Mouse (Mus musculus) thymus, postnatal 36 days (tissue): ENCODE measurements around the gene Rfpl4.
"Not testable (repeated sequence)": the region's sequence is repeated elsewhere in the genome, so short reads cannot be mapped to it uniquely, and the experiment has no call there.

ENCODE experiments used
- DNase-seq, 2 experiments: peaks; one replicate each; pipeline ENCODE4 v3.0.0; 2022; ENCODE audit warnings: mixed read lengths in 2 of 2

Rfpl4 gene

DNA sequence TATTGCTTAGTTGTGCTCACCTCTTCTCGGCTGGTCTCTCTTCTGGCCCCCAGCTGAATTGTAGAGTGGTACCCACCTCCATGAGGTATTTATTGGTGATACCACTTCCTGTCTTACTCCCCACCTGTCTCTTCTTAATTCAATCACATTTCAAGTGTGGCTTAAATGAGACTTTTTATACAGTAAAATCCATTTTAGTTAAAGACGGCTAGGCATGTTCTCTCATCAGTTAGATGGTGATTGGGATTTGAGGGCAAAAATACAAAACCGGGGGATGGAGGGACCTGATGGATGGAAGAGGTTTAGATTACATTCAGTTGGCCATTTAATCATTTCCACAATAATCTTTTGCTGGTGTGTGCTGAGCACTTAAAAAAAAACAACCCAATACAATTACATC is at the start of gene Rfpl4:
Gene Rfpl4, minus strand, starts transcription at position 101 of the 400 bp plus-strand sequence.
- no peak for DNase-seq

DNA sequence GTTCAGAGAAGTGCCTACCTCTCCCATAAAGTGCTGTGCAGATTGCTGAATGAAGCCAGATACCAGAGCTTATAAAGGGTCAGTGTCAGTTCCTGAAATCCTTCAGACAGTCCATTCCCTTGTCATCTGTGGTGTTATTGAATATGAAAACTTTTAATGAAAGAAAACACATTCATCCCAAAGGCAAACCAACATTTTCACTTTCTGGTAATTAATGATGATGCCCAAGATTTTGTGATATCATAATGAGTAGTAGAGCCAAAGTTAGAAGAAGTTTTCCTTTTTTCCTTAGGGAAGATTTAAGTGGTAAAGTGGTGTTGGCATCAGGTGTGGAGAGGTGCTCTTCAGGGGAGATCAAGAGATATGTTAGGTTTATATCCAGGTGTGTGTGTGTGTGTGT is 32.8 kb upstream of the Rfpl4 start, which contains the start of gene Vmn1r55:
Gene Vmn1r55, minus strand, starts transcription at position 101 of the 400 bp plus-strand sequence.
- DNase-seq, result not testable (repeated sequence)

DNA sequence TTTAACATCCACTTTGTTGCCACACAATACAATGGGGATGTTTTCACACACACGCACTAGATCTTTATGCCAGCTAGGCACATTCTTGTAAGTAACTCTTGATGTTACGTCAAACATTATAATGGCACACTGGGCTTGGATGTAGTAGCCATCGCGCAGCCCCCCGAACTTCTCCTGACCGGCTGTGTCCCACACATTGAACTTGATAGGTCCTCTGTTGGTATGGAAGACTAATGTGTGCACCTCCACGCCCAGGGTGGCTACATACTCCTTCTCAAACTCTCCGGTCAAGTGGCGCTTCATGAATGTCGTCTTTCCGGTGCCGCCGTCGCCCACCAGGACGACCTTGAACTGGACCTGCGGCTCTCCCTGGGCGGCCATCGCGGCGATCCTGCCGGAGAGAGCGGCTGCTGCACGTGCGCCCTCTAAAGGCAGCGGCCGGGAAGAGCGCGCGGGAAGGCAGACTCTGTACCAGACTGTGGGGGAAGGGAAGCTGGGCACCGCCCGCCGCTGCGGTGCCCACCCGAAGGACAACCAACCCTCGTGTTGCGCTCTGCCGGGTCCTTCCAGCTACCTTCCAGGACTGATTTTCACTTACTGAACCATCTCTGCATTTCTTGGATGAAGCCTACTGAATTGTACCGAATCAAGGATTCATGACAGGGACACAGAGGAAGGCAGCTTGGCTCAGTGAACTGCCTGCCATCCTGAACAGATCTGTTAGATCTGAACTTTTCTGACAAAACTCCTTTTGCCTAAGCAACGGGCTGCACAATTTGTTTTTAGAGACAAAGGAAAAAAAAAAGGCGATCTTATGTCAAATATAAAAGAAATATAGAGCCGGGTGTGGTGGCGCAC is 9.0 kb upstream of the Rfpl4 start, which contains the start of gene Rasl2-9:
Gene Rasl2-9, minus strand, starts transcription at position 402 of the 858 bp plus-strand sequence.
- DNase-seq, result peak; percentile 62 to 63

DNA sequence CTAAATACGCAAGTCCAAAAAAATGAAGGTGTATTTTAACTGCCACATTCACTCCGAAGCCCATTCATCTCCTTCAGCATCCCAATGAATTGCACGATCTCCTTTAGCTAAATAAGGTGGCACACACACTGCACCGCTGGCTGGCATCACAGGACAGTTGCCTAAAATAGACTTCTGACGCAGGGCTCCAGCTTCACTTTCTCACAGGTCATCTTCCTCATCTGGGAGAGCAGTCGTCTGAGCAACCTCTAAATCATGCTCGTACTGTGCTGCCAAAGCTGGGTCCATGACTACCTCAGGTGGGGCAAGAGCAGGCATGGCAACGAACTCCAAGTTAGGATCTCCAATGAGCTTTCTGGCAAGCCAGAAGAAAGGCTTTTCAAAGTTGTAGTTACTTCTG is 8.3 kb upstream of the Rfpl4 start:
- DNase-seq, result no peak

DNA sequence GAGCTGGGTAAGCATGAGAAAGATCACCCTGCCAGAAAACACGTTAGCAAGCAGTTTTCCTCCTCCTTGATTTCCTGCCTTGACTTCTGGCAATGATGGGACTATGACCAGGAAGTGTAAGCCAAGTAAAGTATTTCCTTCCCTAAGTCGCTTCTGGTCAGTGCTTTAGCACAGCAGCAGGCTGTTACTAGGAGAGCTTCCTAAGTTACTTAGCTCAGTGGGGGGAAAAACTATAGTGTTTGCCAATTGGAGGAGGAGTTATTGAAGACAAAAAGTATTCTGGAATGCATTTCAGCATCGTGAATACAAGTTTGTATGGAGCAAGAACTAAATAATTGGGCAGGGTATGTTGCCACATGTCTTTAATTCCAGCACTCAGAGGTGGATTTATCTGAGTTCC is 4.0 kb downstream of the Rfpl4 start:
- no peak for DNase-seq

DNA sequence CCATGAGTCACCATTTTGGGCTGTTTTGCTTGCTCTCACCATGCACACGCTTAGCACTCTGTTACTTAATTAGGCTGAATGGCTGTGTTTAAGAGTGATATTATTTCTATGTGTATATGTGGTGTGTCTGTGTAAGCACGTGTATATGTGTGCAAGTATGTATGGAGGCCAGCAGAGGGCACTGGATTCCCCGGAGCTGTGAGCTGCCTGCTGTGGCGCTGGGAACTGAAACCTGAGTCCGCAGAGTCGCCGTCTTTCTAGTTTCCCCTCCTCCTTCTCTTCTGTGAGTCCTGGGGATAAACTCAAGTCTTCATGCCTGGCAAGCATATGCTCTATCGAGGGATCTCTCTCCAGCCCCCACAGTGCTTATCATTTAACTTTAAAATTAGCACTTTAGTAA is 7.4 kb downstream of the Rfpl4 start:
- no peak for DNase-seq

DNA sequence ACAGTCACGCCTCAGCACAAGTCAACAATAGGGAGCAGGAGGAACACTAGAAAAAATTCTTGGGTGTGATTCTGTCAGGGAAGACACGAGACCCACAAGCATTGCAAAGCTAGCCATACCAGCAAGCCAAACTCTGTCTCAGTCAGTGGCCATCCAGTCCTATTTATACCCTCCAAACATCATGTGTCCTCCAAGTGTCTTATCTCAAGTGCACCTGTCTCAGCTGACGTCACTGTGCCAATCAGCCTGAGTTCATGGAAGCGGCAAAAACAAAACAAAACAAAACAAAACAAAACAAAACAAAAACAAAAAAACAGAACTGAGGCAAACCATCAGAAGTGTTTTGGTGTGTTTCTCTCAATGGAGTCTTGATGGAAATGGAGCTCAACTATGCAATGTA is 8.5 kb downstream of the Rfpl4 start:
- no peak for DNase-seq

DNA sequence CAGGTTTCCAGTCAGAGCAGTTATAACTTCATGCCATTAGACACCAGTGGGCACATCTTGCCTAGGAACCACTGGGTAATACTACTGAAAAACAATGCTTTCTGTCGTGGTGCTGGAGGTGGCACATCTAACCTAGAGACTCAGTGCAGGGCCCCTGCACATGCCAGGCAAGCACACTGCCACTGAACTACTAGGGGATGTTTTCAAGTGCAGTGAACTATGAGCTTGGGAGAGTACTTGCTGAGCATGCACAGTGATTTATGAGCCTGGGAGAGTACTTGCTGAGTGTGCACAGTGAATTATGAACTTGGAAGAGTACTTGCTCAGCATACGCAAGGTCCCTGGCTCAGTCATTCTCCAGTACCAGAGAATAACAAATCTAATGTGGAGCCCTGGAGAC is 14.2 kb downstream of the Rfpl4 start:
- no peak for DNase-seq

DNA sequence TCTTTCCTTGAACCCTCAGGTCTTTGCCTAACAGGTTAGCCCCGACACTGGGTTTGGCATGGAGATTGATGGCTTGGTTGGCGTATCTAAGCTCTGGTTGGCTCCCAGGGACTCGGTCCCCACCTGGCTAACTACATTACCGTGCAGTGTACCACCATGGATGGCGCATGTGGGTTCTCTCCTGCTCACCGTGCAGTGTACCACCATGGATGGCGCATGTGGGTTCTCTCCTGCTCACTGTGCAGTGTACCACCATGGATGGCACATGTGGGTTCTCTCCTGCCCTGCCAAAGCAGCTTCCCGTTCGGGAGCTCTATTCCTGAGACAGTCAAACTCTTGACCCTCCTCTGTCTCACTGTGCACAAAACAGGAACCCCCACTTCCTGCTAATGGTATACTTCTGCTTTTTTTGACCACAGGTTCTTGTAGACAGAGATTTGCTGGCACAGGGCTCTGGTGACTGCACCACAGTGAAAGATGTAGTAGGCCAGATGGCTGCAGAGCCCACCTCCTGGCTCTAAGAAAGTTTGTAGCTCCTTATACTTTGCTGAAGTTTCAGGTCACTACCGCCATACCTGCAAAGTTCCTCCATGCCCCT is 15.6 kb downstream of the Rfpl4 start:
- DNase-seq, result no peak

DNA sequence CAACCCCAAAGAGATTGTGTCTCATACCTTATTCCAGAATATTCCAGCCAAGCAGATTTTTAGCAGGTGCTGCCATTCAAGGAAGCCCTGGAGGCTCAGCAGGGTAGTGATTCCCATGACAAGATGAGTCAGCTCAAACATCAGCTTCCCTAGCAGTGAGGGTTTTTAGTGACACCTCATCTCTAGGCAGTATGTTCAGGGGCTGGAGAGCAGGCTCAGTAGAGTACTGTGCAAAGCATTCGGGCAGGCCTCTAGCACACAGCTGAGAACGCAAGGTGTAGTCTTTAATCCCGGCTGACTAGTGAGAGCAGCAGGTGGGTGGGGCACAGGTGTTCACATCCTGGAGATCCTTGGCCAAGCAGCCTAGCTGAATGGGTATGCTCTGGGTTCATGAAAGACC is 17.0 kb downstream of the Rfpl4 start:
- DNase-seq, result no peak

DNA sequence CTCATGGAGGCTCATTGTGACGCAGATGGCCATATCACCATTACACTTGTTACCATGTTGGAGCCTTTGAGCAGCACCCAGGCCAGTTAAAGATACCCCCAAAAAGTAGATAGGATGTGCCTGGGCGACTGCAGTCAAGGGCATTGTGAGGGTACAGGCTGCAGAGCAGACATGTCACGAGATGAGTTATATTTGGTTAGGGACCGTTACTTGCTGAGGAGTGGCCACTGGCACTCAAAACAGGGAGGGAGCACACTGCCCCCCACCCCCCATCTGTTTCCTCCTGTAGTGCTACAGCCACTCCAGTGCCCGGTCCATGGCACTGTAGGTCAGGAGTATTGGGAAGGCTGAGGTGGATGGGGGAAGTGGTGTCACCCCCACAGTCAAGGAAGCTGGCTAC is 18.0 kb downstream of the Rfpl4 start:
- no peak for DNase-seq

DNA sequence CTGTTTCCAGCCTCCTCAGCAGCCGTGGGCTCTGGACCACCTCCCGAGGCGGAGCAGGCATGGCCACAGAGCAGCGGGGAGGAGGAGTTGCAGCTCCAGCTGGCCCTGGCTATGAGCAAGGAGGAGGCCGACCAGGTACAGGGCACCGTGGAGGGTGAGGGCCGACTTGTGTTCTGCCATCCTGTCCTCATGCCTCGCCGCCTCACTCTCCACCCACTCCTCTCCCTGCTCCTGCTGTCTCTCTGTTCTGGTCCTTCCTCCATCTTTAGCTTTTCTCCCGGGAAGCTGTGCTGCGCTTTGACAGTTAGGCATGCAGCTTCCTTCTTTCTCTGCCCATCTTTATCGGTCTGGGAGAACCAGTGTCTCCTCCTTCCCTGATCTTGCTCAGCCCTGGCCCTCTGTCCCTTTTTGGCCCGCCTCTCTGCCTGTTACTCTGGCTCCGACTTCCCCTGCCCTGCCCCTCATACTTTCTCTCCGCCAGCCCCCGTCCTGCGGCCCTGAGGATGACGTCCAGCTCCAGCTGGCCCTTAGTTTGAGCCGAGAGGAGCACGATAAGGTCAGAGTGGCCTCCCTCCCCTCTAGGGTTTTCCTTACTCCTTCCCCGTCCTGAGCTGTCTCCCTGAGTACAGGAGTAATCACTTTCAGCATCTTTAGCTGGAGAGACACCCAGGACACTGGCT is 23.8 kb downstream of the Rfpl4 start:
- DNase-seq, result no peak

DNA sequence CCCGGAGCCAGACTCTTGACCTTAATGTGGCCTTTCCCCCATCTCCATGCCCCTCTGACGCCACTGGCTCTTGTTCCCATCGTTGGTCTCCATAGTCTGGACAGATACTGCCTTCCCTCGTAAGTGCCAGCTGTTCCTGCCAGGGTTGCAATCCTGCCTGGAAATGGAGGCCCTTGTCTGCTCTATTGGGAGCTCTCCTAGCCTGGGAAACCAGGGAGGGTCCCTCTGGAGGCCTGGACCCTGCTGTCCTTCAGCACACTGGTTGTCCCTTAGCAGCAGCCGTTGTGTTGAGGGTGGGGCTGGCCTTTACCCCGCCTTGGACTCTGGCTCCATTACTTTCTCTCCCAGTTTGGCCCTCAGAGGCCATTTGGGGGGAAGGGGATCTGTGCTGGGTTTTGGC is 24.4 kb downstream of the Rfpl4 start:
- DNase-seq, result no peak

DNA sequence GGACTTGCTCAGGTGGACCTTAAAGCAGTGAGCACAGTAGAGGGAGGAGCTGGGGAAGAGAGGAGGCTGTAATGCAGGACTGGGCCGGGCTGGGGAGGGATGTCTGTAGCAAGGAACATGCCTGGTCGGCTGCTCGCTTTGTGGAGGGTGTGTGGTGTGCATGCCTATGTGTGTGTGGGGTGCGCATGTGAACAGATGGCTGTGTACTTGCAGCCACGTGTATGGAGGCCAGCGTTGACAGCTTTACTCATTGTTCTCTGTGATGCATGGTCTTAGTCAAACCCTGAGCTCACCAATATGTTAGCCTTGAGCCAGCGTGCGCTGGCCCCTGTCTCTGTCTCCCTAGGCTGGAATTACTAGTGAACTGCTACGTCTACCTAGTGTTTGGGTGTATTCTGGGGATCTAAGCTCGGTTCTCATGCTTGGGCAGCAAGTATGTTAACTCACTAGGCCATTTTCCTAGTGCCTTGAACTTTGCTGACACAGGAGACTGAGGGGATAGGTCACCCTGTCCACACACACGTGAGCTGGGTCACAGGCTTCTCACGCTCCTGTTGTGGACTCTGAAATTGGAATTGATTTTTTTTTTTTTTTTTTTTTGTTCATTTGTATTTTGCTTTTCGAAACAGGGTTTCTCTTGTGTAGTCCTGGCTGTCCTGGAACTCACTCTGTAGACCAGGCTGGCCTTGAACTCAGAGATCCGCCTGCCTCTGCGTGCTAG is 25.6 kb downstream of the Rfpl4 start:
- DNase-seq, result no peak

DNA sequence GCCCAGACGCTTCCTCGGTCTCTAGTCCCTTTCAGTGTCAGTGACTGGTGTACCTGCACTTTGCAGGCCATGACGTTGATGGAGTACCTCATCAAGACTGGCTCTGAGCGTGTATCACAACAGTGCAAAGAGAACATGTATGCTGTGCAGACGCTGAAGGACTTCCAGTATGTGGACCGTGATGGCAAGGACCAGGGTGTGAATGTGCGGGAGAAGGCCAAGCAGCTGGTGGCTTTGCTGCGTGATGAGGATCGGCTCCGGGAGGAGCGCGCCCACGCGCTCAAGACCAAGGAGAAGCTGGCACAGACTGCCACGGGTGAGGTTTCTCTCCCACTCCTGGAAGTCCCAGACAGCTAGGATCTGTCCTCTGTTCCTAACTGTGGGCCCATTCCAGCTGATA is 26.9 kb downstream of the Rfpl4 start:
- DNase-seq, result no peak

DNA sequence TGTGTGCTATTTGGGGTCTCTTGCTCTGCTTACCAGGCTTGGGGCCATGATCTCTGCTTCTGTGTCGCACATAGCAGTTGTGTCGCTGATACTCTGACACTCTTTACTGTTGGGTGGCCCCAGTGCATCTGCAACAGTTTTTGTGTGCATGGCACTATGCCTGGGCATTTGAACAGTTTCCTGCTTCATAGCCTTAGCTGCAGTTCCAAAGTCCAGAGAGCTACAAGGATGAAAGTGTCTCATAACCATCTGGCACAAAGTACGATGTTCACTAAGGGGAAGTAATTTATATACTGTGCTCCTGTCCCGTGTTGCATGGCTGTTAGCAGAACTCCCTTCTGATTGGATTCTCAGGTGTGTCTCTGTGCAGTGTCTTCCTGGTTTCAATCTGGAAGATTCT is 28.9 kb downstream of the Rfpl4 start:
- DNase-seq, result no peak

DNA sequence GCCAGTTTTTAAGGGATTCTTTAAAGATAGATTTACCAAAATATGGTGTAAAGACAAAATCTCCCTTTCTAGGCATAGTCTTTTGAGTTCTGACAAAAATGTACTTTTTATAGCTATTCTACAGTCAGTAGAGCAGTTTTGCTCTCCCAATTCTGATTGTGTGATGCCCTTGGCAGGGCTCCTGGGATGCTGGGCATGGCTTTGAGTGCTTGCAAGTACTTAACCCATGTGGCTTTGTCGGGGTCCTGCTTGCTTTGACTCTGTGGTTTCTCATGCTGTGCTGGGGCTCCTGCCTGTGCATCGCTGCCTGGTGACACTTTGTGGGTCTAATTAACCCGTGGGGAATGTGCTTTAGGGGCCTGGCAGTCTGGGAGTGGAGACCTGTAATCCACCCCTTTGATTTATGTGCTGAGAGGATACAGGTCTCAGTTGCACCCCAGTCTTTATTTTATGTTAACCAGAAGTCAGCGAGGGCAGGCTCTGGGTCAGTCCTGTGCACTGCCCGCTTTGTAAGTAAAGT is 29.8 kb downstream of the Rfpl4 start:
- DNase-seq, result no peak

DNA sequence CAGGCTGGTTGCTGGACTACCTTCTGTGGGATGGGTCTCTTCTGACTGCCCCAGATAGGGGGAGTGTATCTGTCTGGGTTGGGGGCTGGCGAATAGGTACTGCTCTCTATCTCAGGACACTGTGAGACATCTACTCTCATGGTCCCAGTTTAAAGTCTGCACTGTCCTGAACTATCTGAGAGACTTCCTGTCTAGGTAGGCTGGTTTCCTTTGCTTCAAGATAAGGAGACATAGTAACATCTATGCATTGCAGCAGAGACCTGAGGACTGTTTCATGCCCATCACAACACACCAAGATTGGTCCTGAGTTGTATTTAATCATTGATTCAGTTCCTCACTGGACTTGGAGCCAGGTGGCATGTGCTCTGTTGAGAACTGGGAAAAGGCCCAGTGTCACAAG is 31.2 kb downstream of the Rfpl4 start:
- no peak for DNase-seq

DNA sequence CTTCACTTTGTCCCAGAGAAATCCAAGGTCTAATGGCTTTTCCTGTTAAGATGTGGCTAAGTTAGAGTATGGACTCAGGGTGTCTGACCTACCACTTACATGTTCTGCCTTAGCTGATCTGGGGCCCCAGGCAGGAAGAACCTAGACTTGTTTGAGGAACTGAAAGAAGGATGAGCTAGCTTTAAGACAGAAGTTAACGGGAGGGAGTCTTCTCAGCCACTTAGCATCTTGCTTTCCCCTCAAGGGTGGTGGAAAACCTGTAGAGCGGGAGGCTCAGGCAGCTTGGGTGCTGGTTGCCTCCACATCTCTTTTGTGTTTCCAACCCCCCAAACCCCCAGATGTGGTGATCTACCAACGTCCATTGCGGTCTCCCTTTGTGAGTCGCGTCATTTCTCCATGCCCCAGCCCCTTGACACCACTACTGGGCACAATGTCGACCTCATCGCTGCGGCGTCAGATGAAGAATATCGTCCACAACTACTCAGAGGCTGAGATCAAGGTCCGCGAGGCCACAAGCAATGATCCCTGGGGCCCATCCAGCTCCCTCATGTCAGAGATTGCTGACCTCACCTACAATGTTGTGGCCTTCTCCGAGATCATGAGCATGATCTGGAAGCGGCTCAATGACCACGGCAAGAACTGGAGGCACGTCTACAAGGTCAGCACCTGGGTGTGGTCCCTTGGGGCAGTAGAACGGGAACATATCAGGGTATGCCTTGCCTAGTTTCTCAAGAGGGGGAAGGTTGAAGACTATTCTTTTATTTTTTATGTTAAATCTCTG is 33.2 kb downstream of the Rfpl4 start:
- no peak for DNase-seq

DNA sequence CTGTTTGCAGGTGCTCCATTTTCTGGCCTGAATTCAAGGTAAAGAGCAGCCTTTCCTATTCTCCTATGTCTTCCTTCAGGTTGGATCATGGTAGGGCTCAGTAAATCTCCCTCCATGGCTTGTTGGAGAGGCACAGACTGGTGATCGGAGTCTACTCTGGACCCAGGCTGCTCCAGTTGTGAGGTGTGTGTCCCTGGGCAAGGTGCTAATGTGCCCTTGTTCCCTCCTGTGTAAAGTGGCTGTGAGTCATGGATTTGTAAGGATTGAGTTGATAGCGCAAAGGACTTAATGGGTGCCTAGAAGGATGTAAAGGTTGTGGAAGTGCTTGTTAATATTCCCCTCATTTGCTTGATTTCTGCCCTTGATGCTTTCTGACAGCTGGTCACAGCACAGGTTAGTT is 34.8 kb downstream of the Rfpl4 start:
- DNase-seq, result no peak

DNA sequence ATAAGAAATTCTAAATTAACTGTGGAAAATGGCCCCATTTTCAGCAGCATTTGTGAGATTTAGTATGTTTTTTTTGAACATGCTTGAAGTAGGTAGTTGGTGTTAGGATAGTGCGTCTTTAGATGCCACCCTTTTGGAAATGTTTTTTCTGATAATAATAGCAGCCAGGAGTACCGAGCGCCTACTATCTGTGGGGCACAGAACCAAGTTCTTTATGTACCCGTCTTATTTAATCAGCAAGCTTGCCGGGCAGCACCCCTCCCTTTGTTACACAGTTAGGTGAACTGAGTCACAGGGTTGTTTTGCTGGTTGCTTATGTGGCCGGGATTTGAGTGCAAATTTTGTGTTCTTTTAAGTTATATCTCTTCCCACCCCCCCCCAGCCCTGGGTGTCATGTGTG is 35.5 kb downstream of the Rfpl4 start:
- no peak for DNase-seq

DNA sequence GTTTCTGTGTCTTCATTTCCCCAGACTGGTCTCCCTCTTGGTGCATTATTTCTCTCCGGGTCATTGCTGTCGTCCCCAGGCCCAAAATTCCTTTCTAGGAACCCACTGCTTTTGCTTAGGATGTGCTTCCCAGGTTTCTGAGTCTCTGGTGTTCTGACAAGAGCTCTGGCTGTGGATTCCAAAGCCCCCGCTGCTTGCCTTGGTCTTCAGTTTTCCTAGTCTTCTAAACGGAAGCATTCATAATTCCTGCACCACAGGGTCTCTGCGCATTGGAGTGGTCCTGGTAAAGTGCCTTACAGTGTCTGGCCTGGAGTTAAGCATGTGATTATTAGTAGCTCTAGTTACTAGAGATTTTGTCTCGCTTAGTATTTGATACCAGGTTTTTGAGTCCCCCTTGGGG is 35.9 kb downstream of the Rfpl4 start:
- peak in 1 of 2 experiments; percentile 7 for DNase-seq
